Mouse (Mus musculus): ENCODE measurements around the gene Fgd5.
A peak's percentile ranks its signal among the peaks of the same experiment; 100 is the strongest.
"Not testable (repeated sequence)": the region's sequence is repeated elsewhere in the genome, so short reads cannot be mapped to it uniquely, and the experiment has no call there.

Fgd5 gene

DNA sequence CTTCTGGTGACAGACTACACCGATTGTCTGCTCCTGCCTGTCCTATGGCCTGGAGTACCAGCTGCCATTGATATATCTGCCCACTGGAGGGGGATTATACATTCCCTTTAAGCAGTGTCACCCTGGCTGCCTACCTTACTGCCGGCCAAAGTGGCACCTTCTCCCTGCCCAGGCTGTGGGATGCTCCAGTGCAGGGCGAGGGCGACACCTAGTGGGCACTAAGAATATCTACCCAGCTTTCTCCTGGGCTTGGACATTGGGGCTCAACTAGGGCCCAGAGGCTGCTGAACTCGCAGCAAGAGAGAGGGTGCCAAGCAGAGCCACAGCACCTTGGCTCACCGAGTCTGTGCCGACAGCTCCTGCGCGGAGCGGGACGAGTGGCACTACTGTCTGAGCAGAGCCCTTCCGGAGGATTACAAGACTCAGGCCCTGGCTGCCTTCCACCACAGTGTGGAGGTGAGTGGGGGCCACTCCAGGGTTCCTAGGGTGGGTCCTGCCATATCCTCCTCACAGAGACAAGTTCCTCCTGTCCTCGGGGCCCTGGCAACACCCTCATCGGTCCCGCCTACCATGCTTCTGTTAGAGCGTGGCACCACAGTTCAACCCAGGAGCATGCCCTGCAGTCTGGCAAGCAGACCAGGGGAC is 88.6 kb downstream of the Fgd5 start:
- DNase-seq (ENCODE audit: low spot score), result peak; percentile 41

DNA sequence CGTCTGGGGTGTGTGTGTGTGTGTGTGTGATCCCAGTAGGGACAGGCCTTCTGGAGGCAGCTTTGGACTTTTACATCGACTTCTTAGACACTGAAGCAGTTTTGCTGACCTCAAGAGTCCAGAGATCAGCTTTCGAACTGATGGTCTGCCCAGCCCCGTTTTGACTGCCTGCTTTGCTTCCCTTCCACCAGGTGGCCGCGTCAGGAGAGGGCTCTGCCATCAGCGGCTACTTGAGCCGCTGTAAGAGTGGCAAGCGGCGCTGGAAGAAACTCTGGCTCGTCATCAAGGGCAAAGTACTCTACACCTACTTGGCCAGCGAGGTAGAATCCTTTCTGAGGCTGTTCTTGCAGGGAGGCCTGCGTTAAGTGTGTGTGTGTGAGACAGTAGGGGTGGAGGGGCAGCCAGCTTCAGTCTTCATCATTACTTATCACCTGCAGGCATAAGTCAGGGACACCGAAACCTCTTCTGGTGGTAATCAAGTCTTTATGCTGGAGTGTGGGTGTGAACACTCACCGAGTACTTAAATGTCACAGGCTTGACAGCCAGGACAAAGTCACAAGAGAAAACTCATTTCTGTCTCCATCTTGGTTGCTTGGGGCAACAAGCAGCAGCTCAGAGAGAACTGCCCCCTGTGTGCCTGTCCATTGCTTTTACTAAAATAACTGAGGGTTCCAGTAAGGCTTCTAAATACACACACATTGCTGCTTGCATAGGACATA is 92.6 kb downstream of the Fgd5 start:
- no peak for DNase-seq (ENCODE audit: low spot score)

DNA sequence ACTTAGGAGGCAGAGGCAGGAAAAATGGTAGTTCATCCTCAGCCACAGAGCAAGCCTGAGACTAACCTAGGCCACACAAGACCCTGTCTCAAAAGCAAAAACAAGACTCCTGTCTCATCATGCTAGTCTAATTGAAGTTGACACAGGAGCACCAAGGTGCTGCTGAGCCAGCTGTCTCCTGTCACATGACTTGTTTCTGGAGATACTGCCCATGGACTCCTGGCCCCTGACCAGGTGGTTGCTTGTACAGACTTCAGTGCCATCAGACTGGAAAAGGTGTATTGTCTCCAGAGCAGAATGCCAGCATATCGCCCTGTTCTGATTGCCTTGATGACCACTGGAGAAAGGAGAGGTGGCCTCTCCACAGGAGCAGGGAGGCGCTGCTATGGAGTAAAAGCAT is 102.1 kb downstream of the Fgd5 start:
- no peak for DNase-seq (ENCODE audit: low spot score)

DNA sequence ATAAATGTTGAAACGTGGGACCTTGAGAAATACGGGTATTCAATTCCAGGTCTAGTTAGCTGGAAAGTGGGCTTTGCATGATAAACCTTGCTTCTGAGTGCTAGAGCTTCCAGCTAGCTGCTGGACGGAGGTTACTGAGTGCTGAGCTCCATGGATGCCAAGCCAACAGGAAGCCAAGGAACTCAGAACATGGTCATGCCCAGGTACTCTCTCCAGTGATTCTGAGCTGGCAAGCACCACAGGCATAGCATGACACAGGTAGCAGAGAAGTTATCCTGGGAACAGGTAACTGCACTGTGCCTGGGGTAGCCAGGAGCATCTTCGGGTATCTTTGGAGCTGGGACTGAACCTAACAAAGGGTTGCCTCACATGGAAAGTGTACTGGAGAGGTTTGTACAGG is 104.1 kb downstream of the Fgd5 start:
- no peak for DNase-seq (ENCODE audit: low spot score)

DNA sequence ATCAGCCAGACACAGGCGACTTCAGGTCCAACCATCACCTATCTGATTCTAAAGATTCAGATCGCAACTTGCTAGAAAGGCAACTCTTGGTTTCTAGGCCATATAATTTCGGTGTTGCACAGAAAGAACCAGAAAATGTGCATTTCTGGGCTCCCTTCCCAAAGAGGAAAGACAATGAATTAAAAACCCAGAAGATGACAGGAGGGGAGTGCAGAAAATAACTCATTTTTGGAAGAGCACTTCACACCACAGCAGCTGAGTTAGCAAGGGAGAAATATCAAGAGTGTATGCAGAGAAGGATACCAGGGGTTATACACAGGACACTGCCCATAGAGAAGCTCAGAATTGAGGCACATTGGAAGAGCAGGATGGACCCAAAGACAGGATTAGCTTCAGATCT is 106.3 kb downstream of the Fgd5 start:
- DNase-seq (ENCODE audit: low spot score), result no peak

DNA sequence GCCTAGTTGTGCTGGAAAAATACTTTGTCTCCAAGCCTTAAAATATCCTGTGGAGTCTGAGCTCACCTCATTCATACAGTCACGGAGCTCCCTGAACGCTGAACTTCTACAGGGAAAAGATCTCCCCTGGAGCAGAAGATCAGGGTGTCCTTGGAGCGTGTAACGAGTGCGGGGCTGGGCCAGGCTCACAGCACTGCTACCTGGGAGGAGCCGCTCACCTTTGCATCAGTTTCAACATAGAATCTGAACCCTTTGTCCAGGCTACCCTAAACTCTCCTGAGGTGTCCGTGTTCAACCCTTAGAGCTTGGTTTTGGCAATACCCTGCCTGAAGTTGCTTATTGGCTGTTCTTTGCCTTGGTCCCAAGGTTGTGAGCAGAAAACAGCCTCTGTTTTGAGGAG is 110.5 kb downstream of the Fgd5 start:
- DNase-seq (ENCODE audit: low spot score), result not testable (repeated sequence)

DNA sequence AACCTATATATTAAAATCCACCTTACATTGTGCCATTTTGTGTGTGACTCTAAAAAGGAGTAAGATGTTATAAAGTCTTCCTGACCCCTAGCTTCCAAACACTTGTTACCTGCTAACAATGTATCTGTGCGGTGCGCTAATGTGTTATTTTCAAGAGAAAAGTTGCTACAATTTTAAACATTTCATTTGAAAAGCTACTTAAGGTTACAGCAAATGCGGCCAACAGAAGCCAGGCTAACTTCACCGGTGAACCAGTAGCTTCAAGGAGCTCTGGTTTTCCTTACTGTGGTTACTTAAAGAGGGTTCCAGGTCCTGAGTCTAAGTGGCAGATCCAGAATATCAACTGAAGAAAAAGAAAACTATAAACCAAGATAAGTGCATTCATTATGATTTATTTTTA is 111.3 kb downstream of the Fgd5 start:
- no peak for DNase-seq (ENCODE audit: low spot score)

DNA sequence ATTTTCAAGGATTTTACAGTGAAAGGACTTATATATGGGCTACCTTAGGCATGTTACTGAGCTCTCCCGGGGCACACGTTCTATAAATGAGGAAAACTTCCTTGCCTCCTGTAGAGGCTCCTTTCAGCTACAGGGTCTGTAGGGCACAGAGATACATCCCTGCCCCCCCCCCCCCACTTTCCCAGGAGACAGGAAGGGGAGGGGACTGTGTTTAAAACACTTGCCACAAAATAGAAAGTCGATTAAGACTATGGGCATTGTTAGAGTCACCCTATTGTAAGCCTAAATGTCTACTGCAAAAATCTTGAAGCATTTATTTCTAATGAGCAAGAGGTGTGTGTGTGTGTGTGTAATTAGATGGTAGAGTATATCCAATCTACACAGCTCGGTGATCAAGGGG is 111.8 kb downstream of the Fgd5 start:
- DNase-seq (ENCODE audit: low spot score), result no peak

DNA sequence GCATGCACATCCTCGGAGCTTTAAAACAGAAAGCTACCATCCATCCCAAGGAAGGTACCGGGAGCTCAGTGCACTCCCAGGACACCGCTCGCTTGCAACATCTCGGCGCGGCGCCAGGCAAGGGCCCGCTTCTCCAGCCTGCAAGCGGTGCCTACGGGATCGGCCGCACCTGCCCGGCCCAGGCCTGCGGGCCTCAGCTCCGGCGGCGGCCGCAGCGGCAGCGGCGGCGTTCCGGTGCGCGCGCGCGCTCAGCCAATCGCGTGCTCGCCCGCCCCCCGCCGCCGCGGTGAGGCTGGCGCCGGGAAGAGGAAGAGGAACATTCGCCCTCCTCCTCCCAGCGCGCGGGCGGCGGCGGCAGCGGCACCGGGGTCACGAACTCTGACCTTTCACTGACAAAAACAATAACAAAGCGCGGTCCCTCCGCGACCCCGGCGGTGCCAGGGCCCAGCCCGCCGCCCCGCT is 112.5 kb downstream of the Fgd5 start, which contains the start of gene Nr2c2:
TSS of gene Nr2c2 (plus strand) at position 261 of the 462 bp plus-strand sequence.
- DNase-seq (ENCODE audit: low spot score), result peak; percentile 70

DNA sequence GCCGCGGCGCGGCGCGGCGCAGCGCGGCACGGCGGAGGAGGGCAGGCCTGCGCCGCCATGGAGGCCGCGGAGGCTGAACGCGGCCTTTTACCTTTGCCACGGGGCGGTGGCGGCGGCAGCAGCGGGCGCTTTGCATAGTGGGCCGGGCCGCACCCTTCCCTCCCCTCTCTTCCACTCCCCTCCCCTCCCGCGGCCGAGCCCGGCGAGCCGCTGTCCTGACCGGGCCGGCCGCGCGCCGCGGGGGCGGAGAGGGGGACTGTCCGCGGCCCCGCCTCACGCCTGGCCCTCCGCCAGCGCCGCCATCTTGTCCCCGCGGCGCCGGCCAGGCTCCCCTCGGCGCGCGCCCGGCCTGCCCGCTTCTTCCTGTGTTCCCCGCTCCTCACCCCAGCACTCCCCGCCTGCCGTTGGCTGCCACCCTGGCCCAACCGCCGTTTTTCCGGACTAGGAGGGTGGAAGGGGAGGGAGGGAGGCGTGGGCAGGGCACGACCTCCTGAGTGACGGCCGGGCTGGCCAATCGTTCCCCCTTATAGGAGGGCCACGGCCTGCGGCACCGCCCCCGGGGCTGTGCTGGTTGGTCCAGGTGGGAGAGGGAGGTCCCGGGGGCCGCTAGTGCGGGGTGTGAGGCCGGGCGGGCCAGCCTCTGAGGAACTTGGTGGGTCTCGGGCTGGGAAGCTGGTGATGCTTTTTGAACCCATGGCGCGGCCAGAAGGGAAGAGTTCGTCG is 113.2 kb downstream of the Fgd5 start:
- DNase-seq (ENCODE audit: low spot score), result peak; percentile 100

DNA sequence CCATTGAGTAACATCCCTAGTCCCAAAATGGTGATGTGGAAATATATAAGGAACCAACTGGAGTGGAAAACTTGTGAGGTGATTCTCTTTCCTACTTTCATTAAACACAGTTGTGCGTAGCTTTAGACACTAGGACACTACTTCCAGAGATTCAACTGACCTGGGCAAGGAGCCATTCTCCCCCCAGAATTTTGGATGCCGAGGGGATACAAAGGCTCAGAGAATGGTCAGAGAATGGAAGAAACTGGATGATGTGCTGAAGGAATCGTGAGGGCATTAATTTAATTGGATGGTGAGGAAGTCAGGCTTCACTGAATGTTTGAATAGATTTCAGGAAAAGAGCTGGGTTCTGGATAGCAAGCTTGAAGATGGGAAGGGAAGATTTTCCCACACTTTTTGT is 114.1 kb downstream of the Fgd5 start:
- DNase-seq (ENCODE audit: low spot score), result no peak

DNA sequence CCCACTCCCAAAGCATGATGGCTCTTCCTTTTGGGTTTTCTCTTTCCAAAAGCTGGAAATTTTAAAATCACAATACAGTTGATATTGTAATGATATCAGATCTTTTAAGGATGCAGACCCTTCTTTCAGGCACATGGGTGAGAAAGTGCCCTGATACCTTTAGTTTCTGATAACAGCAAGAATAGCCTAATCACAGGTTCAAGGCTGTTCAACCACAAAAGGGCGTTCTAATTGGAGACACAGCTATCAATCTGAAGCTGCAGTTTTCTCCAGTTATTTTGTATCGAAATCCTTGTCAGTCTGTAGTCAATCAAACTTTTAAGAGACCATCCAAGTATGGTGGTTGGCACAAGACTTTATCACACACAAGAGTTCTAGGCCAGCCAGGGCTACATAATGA is 115.2 kb downstream of the Fgd5 start:
- DNase-seq (ENCODE audit: low spot score), result no peak

DNA sequence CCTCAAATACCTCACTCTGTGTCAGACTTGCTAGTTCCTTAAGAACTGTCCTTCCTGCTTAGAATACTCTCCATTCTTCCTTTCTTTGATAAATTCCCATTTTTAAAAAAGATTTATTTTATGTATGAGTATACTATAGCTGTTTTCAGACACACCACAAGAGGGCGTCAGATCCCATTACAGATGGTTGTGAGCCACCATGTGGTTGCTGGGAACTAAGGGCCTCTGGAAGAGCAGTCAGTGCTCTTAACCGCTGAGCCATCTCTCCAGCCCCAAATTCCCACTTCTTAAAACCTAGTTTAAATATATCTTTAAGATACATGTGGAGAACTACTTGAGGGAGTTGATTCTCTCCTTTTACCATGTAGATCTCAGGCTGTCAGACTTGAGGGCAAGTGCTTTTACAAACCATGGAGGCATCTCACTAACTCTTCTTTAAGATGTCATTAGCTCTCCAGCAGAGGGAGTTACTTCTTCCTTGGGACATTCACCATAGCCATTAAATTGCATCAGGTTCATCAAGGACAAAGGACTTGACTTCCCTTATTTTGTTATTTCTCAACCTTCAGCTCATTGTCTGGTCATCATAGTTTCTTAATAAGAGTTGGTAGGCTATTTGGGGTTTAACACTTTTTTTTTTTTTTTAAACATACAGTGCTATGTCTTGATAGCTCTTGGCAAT is 122.1 kb downstream of the Fgd5 start:
- no peak for DNase-seq (ENCODE audit: low spot score)

DNA sequence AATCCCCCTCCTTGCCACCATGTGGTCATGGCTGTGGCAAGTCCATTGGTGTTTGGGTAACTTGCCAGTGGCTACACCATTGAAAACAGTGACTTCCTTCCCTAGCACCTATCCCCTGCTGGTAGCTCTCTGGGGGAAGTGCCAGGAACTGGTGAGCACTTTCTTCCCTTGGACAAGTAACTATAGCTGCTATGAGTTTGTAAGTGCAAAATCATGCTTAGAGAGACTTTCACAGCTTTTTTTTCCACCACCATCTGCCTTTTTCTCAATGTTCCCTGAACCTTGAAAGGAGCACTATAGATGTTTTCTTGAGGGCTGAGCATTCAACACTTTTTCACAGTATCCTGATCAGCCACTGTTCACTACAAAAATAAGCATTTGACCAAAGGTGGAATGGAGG is 145.9 kb downstream of the Fgd5 start:
- no peak for DNase-seq (ENCODE audit: low spot score)

Measured in ovary, postnatal 10 days (tissue).